Mouse (Mus musculus): ENCODE results near the gene Wnt1.
A peak's percentile ranks its signal among the peaks of the same experiment; 100 is the strongest.
"Not testable (repeated sequence)": the region's sequence is repeated elsewhere in the genome, so short reads cannot be mapped to it uniquely, and the experiment has no call there.

The Wnt1 gene

GRCm38 (mm10) chr15:98789661-98790535 is at the start of gene Wnt1:
TSS of gene Wnt1 (plus strand) at chr15:98789857.
- peak; percentile 58 for DNase-seq (ENCODE audit: low spot score)

DNA sequence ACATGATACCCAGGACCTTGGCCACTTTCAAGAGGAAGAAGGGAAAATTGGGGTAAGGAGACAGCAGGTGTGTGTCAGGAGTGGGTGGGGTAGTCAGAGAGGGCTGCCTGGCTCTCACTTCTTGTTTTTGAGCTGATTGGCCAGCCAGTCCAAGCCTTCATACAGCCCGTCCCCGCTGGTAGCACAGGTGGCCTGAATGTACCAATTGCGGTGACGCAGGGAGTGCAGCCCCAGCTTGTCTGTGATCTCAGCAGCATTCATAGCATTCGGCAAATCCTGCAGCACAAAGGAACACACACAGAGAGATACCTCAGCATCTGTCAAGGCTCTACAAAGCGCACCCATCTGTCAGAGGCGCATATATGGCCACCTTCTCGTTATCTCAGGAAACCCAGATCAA is 49.4 kb upstream of the Wnt1 start:
- no peak for DNase-seq (ENCODE audit: low spot score)

- DNase-seq (ENCODE audit: low spot score): no peak
Measured at GRCm38 (mm10) chr15:98742766-98743428, 46.8 kb upstream of the Wnt1 start.

GRCm38 (mm10) chr15:98743863-98744262 is 45.8 kb upstream of the Wnt1 start:
- not testable (repeated sequence) for DNase-seq (ENCODE audit: low spot score)

DNA sequence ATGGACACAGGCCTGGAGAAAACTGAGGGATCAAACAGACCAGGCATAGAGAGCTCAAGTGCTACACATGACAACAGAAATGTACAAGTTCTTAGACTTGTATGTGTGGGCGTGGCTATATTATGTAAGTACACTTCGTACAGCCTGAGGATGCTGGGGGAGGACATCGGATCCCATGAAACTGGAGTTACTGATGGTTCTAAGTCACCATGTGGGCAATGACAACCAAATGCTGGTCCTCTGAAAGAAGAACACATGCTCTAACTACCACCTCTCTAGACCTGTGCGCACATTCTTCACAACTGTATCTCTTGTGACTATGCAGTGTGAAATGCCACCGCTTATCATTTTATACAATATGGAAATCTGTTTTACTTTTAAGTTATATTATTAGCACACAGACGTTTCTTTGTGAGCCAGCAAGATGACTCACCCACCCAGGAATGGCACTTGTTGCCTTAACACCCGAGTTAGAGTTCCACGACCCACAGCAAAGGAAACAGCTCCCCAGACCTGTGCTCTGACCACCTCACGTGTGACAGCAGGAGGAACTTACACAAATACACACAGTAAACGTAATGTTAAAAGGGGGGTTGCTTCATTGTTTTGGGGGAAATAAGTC is 43.2 kb upstream of the Wnt1 start:
- no peak for DNase-seq (ENCODE audit: low spot score)

- DNase-seq (ENCODE audit: low spot score): no peak
Measured at GRCm38 (mm10) chr15:98747296-98747695, 42.4 kb upstream of the Wnt1 start.

GRCm38 (mm10) chr15:98749093-98749492 is 40.6 kb upstream of the Wnt1 start:
- no peak for DNase-seq (ENCODE audit: low spot score)

DNA sequence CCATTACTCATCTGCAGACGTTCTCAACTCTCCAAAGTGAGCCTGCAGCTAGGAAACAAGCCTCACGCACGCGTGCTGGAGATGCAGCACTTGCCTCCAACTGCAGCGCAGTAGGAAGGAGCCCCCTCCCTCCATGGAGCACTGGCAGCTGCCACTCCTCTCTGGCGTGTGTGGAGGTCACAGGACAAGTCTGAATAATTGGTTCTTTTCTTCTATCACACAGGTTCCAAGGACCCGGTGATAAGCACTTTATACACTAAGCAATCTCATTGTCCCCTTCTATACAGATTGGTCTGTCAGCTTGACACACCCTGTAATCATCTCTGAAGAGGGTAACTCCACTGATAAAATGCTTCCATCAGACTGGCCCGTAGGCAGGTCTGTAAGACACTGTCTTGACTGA is 36.6 kb upstream of the Wnt1 start:
- DNase-seq (ENCODE audit: low spot score): no peak

GRCm38 (mm10) chr15:98754125-98754524 is 35.5 kb upstream of the Wnt1 start:
- DNase-seq (ENCODE audit: low spot score): no peak

DNA sequence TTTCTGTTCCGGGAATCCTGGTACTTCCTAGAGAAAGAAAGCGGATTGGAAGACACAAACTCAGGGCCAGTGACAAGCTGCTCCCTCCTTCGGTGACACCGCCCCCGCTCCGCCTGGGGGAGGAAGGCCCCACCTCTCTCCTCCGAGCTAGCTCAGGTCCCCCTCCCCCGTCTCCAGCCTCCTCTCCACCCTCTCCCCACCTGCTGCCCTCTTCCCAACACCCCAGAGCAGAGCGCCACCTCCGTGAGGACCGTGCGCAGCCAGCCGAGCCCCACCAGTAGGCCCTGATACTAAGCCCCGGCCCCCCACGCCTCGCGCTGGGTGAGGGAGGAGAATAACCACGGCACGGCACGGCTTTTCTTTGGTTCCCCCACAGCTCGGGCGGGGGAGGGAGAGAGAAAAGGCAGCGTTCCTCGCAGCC is 27.4 kb upstream of the Wnt1 start:
- peak; percentile 81 for DNase-seq (ENCODE audit: low spot score)

- DNase-seq (ENCODE audit: low spot score): peak; percentile 97
Measured at GRCm38 (mm10) chr15:98762670-98763529, 26.8 kb upstream of the Wnt1 start, which contains the start of gene Arf3. TSS of gene Arf3 (minus strand) at chr15:98763214.

DNA sequence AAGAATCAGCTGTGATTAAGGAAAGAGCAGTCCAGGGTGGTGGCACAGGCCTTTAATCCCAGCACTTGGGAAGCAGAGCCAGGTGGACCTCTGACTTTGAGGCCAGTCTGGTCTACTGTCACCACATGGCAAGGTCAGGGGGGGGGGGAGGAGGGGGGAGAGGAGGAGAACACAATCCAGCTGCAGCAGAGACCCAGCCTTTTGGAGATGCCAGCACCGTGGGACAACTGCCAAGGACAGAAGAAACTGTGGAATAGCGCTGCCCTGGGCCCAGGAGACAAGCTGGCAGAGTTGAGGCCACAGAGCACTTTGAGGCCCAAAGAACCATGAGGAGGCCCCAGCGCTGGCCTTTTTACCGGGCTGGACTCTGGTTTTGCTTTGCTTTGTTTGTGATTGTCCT is 23.7 kb upstream of the Wnt1 start:
- DNase-seq (ENCODE audit: low spot score): no peak

- DNase-seq (ENCODE audit: low spot score): no peak
Measured at GRCm38 (mm10) chr15:98768259-98768658, 21.4 kb upstream of the Wnt1 start.

DNA sequence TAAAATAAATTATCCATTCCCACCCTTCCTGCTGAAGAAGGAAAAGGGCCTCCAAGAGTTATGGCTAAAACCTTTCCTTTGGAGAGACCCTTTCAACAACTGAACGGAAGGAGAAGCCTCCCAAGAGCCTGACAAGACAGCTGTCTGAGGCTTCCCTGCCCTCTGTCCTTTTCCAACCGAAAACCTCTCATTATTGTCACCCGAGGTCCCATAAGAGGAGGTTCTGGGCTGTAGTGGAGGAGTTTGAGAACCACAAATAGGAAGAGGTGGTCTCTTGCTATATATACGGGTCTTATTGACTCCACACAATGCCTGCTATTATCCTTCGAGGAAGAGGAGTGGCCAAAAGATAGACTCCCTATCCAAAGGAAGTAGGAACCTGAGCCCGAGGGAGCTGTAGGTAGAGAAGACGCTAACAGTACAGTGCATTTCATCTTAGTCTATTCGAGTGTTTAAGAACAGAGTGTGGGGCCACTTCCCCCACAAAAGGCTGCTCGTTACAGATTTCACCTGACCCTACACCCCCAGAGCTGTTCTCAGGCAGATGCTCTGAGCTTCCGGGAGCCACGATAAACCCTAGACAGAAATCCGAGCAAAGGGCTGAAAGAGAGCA is 17.7 kb upstream of the Wnt1 start:
- DNase-seq (ENCODE audit: low spot score): no peak

DNA sequence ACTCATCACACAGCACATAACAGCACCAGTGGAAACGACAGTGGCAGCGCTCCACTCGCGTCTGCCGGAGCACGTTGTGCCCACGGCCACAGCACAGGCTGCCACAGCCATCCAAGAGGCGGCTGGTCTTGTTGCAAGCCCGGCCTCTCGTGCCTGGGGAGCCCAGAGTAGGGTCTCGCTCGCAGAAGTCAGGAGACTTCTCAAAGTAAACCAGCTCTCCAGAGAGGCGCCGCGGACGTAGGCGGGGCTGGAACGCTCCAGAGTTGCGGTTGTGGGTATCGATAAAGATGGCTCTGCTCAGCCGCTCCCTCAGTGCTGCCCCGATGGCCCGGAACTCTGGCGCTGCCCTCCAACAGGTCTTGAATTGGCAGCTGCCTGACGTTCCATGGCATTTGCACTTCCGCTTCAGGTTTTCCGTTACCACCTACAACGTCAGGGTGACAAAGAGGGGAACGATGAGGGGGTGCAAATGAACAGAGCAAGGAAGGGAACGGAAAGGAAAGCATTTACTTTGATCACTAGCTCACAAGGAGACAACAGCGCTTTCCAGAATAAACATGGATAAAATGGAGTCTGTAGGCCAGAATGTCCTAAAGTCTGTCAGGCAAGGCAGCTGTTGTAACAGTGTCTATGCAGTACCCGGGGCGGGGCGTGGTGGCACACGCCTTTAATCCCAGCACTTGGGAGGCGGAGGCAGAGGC is 17.0 kb upstream of the Wnt1 start:
- no peak for DNase-seq (ENCODE audit: low spot score)

- no peak for DNase-seq (ENCODE audit: low spot score)
Measured at GRCm38 (mm10) chr15:98774096-98774495, 15.6 kb upstream of the Wnt1 start.

- DNase-seq (ENCODE audit: low spot score): no peak
Measured at GRCm38 (mm10) chr15:98775533-98775932, 14.1 kb upstream of the Wnt1 start.

DNA sequence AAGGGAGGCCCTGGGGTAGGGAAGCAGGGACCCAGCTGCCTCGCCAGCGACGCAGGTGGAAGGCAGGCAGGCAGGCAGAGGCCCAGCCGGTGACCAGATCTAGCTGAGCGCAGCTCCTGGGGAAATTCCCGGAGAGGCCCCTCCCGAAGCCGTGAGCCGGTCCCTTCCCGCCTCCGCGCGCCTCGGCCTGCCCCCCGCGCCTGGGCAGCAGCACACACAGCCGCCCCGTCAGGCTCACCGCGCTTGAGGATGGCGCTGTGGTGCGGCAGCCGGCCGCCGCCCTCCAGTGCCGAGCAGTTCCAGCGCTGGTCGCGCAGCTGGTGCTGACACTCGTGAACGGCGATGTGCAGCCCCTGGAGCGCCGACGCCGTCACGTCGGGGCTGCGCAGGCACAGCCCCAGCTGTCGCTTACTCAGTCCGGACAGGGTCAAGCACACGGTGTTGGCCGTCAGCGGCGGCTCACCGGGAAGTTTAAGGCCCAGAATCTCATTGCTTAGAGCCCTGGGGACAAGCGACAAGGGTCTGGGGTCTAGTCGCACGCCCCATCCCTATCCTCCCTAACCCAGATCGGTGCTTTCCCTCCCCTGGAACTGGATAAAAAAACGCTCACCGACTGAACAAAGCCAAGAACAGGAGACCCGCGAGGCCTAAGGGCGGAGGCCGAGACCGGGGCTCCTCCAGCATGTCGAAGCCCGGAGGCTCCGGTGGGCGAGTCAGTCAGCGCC is 13.2 kb upstream of the Wnt1 start:
- no peak for DNase-seq (ENCODE audit: low spot score)

GRCm38 (mm10) chr15:98777005-98777616 is 12.5 kb upstream of the Wnt1 start:
- DNase-seq (ENCODE audit: low spot score): no peak

DNA sequence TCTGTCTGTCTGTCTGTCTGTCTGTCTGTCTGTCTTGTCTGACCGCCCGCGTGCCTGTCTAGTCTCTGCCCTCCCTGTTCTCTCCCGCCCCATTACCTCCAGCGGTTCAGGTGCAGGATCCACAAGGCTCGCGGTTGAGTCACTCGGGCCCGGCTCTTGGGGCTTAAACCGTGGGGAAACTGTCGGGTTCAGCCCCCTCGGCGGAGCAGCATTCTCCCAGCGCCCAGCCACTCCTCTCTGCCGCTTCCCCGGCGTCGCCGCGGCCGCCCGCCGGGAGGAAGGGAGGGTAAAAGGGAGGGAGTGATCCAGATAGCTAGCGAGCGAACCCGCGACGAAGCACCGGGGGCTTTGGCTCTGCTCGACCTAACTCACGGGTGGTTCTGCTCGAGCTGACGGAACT is 11.9 kb upstream of the Wnt1 start, which contains the start of gene Wnt10b:
Gene Wnt10b (minus strand): TSS at position 389 of the 400 bp plus-strand sequence.
- DNase-seq (ENCODE audit: low spot score): no peak
